Mouse (Mus musculus) thymus, adult 2 months (tissue): ENCODE data around the gene Pgm5. TPM values are rescaled to one million over a fixed set of nuclear protein-coding genes. Genes with fewer than 3 reads are reported as not detected.

ENCODE experiments used
- DNase-seq: peaks from one replicate; pipeline ENCODE4 v3.0.0; 2021
- H3K27ac ChIP-seq: fragments of 200-500 bp; 2 replicates; pipeline ENCODE4 v1.5.1; 2012; ENCODE audit warnings: low read length, control low read depth; ENCODE audit not compliant: control insufficient read depth, insufficient read depth
- H3K27me3 ChIP-seq: fragments of 200-500 bp; 2 replicates; pipeline ENCODE4 v1.6.1; 2012; ENCODE audit warnings: mild to moderate bottlenecking, low read length, moderate library complexity, mixed read lengths; ENCODE audit not compliant: control insufficient read depth, insufficient read depth
- H3K36me3 ChIP-seq: fragments of 200-500 bp; 2 replicates; pipeline ENCODE4 v1.6.1; 2012; ENCODE audit warnings: mild to moderate bottlenecking, low read length, moderate library complexity; ENCODE audit not compliant: control insufficient read depth, insufficient read depth
- H3K4me1 ChIP-seq: fragments of 200-500 bp; replicated peaks from 2 replicates; pipeline ENCODE4 v1.6.1; 2012; ENCODE audit warnings: low read length; ENCODE audit not compliant: control insufficient read depth, insufficient read depth
- H3K4me3 ChIP-seq: fragments of 200-500 bp; 2 replicates; pipeline ENCODE4 v1.5.1; 2012; ENCODE audit warnings: mild to moderate bottlenecking, low read length, control low read depth, moderate library complexity; ENCODE audit not compliant: control insufficient read depth, insufficient read depth
- CTCF ChIP-seq: fragments of 200-500 bp; IDR thresholded peaks from 2 replicates; pipeline ENCODE4 v1.5.1; 2012; ENCODE audit warnings: mild to moderate bottlenecking, control low read depth, low read length, moderate library complexity, borderline replicate concordance; ENCODE audit not compliant: control insufficient read depth, poor library complexity, insufficient read depth; ENCODE audit errors: extremely low read depth
- POLR2A ChIP-seq: fragments of 200-500 bp; IDR thresholded peaks from 2 replicates; pipeline ENCODE4 v1.6.1; 2012; ENCODE audit warnings: mild to moderate bottlenecking, low read length, control low read depth, moderate library complexity; ENCODE audit not compliant: control insufficient read depth, poor library complexity, insufficient read depth; ENCODE audit errors: extremely low read depth
- WGBS: fragments of 180-500 bp; shearing (Covaris S2); methylation state at CpG from one replicate; pipeline ENCODE4 v1.1.7; 2018; 5-methylcytosine and 5-hydroxymethylcytosine counted together
- polyA plus RNA-seq: library from polyadenylated mRNA; depleted of rRNA; stranded (reverse); fragments of >200 nt; gene quantifications from 2 replicates; pipeline ENCODE4 v1.2.3, GENCODE M21; 2012

Pgm5 gene
- polyA plus RNA-seq, 1 experiment = 7.2 TPM

GRCm38 (mm10) chr19:24735484-24736128, 126.0 kb downstream of the Pgm5 start:
- no peak for DNase-seq
- WGBS = 80% methylated on average over 6 of the region's 6 CpGs
- Histone ChIP-seq H3K36me3 (no peaks in the 10 kb centered on the region), H3K27ac (no peak overlapping the region), H3K27me3 (no peaks in the 10 kb centered on the region), H3K4me1 (no peaks in the 10 kb centered on the region), H3K4me3 (no peak overlapping the region)
- TF ChIP-seq POLR2A = no peak
- TF ChIP-seq CTCF = no peak

DNA sequence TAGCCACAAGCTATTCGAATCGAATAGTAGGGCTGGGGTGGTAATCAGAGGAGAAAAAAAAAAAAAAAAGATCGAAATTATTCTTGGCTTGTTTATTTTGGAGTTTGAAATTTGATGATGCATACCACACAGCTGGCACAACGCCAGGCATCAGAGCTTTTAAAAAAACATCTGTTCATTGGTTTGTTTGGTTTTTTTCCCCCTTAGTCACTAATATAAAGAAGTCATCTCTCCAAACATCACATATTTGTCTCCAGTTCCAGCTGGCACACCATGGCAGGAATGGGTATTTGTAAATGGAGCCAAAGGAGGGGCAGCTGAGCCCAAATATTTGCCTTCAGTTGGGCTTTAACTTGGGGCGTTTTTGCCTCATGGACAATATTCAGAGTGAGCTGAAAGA, 131.0 kb downstream of the Pgm5 start:
- TF ChIP-seq CTCF (no peak), POLR2A (no peak)
- Histone ChIP-seq H3K4me3 (no peak overlapping the region), H3K27me3 (no peaks in the 10 kb centered on the region), H3K27ac (no peak overlapping the region), H3K36me3 (no peaks in the 10 kb centered on the region), H3K4me1 (no peaks in the 10 kb centered on the region)
- WGBS = 70% methylated on average over 5 of the region's 5 CpGs
- no peak for DNase-seq

DNA sequence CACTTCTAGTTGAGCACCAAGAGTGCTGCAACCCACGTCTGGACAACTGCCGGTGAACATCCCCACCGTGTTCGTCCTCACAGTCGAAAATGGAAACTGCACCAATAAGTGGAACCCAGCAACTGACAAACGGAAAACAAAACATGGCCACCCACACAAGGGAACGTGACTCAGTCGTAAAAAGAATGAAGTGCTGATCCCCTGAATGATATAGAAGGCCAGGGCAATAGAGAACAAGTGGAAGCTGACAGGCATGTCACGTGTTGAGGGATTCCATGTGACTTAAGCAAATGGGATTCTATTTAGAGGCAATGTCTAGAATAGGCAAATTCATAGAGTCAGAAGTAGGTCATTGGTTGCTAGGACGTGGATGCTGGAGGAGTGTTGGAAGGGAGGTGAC, 137.3 kb downstream of the Pgm5 start:
- no peak for DNase-seq
- no peak for TF ChIP-seq POLR2A
- TF ChIP-seq CTCF = no peak
- H3K27ac ChIP-seq = no peak overlapping the region
- H3K27me3 ChIP-seq = no peaks in the 10 kb centered on the region
- no peaks in the 10 kb centered on the region for H3K4me1 ChIP-seq
- WGBS = 93% methylated on average over 10 of the region's 10 CpGs
- no peaks in the 10 kb centered on the region for H3K36me3 ChIP-seq
- no peak overlapping the region for H3K4me3 ChIP-seq

DNA sequence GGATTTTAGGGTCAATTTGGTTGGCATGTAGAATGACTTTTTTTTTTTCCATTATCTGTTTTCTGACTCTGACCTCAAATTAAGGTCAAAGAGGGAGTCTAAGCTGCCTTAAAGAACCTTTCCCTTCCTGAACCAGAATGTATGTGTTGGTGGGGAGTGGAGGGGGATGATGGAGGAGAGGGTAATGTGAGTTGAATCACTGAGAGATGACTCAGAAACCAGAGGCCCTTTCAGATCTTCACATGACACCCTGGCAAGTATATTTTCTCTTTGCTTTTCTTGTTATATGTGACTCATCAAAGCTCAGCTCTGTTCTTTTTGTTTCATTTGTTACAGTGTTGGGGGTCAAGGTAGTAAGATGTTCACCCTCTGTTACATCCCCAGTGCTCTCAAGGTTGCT, 141.2 kb downstream of the Pgm5 start:
- no peak overlapping the region for H3K4me3 ChIP-seq
- no peaks in the 10 kb centered on the region for H3K4me1 ChIP-seq
- TF ChIP-seq POLR2A = no peak
- no peak for TF ChIP-seq CTCF
- no peak for DNase-seq
- no peak overlapping the region for H3K27ac ChIP-seq
- H3K36me3 ChIP-seq = no peaks in the 10 kb centered on the region
- no peaks in the 10 kb centered on the region for H3K27me3 ChIP-seq

GRCm38 (mm10) chr19:24719504-24719903, 142.2 kb downstream of the Pgm5 start:
- H3K36me3 ChIP-seq = no peaks in the 10 kb centered on the region
- no peak overlapping the region for H3K27ac ChIP-seq
- no peak overlapping the region for H3K4me3 ChIP-seq
- no peaks in the 10 kb centered on the region for H3K27me3 ChIP-seq
- WGBS = 86% methylated on average over 4 of the region's 4 CpGs
- DNase-seq = no peak
- H3K4me1 ChIP-seq = no peaks in the 10 kb centered on the region
- no peak for TF ChIP-seq CTCF
- TF ChIP-seq POLR2A = no peak

DNA sequence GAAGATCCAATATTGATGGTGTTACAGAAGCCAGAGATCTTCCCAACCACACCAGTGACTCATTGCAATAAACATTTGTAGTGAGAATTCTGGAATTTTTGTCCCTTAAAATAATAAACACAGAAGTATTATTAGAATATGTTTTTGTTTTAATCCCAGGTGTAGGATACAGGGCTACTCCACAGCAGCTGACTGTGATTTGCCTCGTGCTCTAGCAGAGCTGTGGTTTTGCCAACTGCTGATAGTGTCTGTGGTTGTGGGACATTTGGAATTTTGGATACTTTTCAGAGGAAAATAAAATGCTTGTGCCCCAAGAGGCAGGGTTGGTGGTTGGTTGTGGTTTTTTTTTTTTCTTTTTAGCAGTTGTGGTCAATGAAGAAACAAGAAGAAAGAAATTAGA, 143.6 kb downstream of the Pgm5 start:
- TF ChIP-seq POLR2A = no peak
- DNase-seq = no peak
- WGBS = 7% methylated on average over 1 of the region's 1 CpGs

GRCm38 (mm10) chr19:24716303-24717097, 145.2 kb downstream of the Pgm5 start:
- Histone ChIP-seq H3K27me3 (no peaks in the 10 kb centered on the region), H3K27ac (no peak overlapping the region), H3K36me3 (no peaks in the 10 kb centered on the region), H3K4me3 (no peak overlapping the region), H3K4me1 (no peaks in the 10 kb centered on the region)
- no peak for DNase-seq
- no peak for TF ChIP-seq CTCF
- no peak for TF ChIP-seq POLR2A
- WGBS = 95% methylated on average over 7 of the region's 7 CpGs

More for the DNA sequence above, 143.6 kb downstream of the Pgm5 start:
- Histone ChIP-seq H3K4me3 (no peak overlapping the region), H3K36me3 (no peaks in the 10 kb centered on the region), H3K27me3 (no peaks in the 10 kb centered on the region), H3K27ac (no peak overlapping the region), H3K4me1 (no peaks in the 10 kb centered on the region)
